Mouse (Mus musculus) inflammation-experienced regulatory T-cells (primary cell): ENCODE results near the gene Tmem259. TPM values are rescaled to one million over a fixed set of nuclear protein-coding genes. Genes with fewer than 3 reads are reported as not detected.

Experiments
- polyA plus RNA-seq, 2 experiments: library from polyadenylated mRNA; unstranded; fragments of 100-300 nt; shearing (Covaris generic); gene quantifications; one replicate each; pipeline ENCODE4 v1.2.1; 2017

Gene Tmem259
- polyA plus RNA-seq, result 10 to 100 TPM; 22.6 to 30.0 TPM

GRCm38 (mm10) chr10:79984195-79984816, at the start of gene Tmem259:
Tmem259 (minus strand) TSS chr10:79984330.

GRCm38 (mm10) chr10:80016511-80016910, 32.4 kb upstream of the Tmem259 start, which contains the start of gene Arhgap45:
Arhgap45 (plus strand) TSS chr10:80016653.

DNA sequence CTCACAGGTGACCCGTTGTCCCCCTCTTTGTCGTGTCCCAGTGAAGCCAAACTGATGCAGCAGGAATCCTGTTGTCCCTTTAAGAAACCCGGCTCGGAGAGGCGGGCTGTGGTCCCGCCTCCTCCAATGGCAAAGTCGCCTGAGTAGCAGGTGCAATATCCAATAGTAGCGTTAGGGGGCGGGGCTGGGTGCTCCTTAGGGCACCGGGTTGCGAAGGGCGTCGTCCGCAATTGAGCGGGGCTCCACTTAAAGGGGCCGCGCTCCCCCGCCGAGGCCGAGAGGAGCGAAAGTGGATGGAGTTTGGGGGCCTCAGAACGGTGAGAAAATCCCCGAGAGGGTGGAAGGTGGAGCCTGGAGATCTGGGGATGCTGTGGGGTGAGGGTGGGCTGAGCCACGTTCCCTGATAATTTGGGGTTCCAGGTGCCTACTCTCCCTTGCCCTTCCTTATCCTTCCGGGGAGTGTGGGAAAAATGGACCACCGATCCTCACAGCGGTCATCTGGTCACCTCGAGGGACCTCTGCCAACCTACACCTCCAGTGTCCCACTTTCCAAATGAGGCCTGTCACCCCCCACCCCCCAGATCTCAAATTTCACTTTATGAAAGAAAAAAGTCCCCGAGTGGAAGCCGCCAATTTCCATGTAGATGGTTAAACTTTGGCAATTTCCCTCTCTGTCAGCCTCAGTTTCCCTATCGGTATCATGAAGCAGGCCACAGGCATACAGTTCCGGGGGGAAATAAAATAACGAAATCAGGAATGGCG, 12.3 kb upstream of the Tmem259 start, which contains the start of gene Abca7:
TSS of gene Abca7 (plus strand) at position 223 of the 762 bp plus-strand sequence.

GRCm38 (mm10) chr10:79988506-79989271, 4.6 kb upstream of the Tmem259 start, which contains the start of gene Cnn2:
Cnn2 (plus strand) TSS chr10:79988584.

GRCm38 (mm10) chr10:79970415-79971182, 13.5 kb downstream of the Tmem259 start, which contains the start of gene Grin3b:
Grin3b (plus strand) TSS chr10:79970715.

DNA sequence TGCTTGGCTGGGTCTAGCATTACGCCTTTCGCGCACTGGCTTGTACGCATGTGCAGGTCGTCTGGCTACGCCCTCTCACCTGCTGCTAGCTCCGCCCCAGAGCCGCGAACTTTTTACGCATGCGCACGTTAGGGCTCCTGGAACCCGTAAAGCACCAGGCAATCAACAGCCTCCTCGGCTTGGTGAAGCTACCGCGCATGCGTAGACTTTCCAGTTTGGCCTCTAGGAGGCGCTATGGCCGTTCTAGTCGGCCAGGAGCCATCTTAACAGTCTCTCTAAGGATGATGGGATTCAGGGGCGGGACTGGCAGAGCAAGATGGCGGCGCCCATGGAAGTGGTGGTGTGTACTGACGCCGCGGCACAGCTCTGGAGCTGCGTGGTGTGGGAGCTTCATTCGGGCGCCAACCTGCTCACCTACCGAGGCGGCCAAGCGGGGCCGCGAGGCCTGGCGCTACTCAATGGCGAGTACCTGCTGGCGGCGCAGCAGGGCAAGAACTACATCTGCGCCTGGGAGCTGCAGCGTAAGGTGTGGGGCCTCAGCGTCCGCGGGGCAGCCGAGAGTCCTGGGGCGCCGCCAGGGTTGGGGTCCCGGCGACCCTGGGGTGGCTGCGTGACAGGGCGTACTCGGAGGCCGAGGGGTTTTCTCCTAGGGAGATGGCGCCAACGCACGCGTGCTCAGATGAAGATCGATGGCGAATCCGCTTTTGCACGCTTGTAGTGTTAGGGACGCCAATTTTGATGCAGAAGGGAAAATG, 24.1 kb downstream of the Tmem259 start, which contains the start of gene Wdr18:
TSS of gene Wdr18 (plus strand) at position 306 of the 755 bp plus-strand sequence.

GRCm38 (mm10) chr10:79926491-79927323, 57.4 kb downstream of the Tmem259 start, which contains the start of gene Arid3a:
Arid3a (plus strand) TSS chr10:79927043.

Other genes starting within 250 kb of the Tmem259 start
- gene Polrmt, start 237.7 kb downstream of the Tmem259 start, polyA plus RNA-seq, result 10 to 100 TPM; 41.3 to 47.1 TPM
- gene Fgf22, start 229.3 kb downstream of the Tmem259 start, polyA plus RNA-seq, result under 1 TPM; 0.12 to 0.55 TPM
- 10 to 100 TPM; 47.4 to 52.3 TPM for gene Rnf126, start 217.4 kb downstream of the Tmem259 start, polyA plus RNA-seq
- gene Fstl3, start 207.1 kb downstream of the Tmem259 start, polyA plus RNA-seq, result under 1 TPM; 0.13 to 0.51 TPM
- not detected for gene Prss57, start 193.4 kb downstream of the Tmem259 start, polyA plus RNA-seq
- gene Palm, start 190.8 kb downstream of the Tmem259 start, polyA plus RNA-seq, result 1 to 10 TPM in 1 of 2 experiments, under 1 TPM in 1; 0.76 to 4.9 TPM
- 1 to 10 TPM in 1 of 2 experiments, not detected in 1; 2.1 TPM for gene Misp, start 163.3 kb downstream of the Tmem259 start, polyA plus RNA-seq
- gene Ptbp1, start 129.9 kb downstream of the Tmem259 start, polyA plus RNA-seq, result 100 to 1,000 TPM; 239 to 286 TPM
- under 1 TPM in 1 of 2 experiments, not detected in 1; 0.34 TPM for gene Prtn3, start 109.9 kb downstream of the Tmem259 start, polyA plus RNA-seq
- 1 to 10 TPM; 2.7 to 4.4 TPM for gene Plppr3, start 109.7 kb downstream of the Tmem259 start, polyA plus RNA-seq
- gene Elane, start 98.1 kb downstream of the Tmem259 start, polyA plus RNA-seq, result not detected
- not detected for gene Cfd, start 93.5 kb downstream of the Tmem259 start, polyA plus RNA-seq
- 10 to 100 TPM; 30.5 to 30.7 TPM for gene Med16, start 75.4 kb downstream of the Tmem259 start, polyA plus RNA-seq
- 10 to 100 TPM; 10.9 to 15.4 TPM for gene Gm26602, start 73.5 kb downstream of the Tmem259 start, polyA plus RNA-seq
- gene Kiss1r, start 67.4 kb downstream of the Tmem259 start, polyA plus RNA-seq, result under 1 TPM; 0.09 to 0.57 TPM
- 100 to 1,000 TPM; 160 to 181 TPM for gene R3hdm4, start 63.1 kb downstream of the Tmem259 start, polyA plus RNA-seq
- gene Arid3a, start 57.3 kb downstream of the Tmem259 start, polyA plus RNA-seq, result 1 to 10 TPM; 6.9 to 8.9 TPM
- gene Wdr18, start 24.2 kb downstream of the Tmem259 start, polyA plus RNA-seq, result 10 to 100 TPM; 63.3 to 64.9 TPM
- gene Grin3b, start 13.6 kb downstream of the Tmem259 start, polyA plus RNA-seq, result under 1 TPM; 0.10 to 0.83 TPM
- gene Cnn2, start 4.3 kb upstream of the Tmem259 start, polyA plus RNA-seq, result 100 to 1,000 TPM; 843 to 967 TPM
- 10 to 100 TPM; 49.6 to 55.9 TPM for gene Abca7, start 12.2 kb upstream of the Tmem259 start, polyA plus RNA-seq
- gene Arhgap45, start 32.3 kb upstream of the Tmem259 start, polyA plus RNA-seq, result 100 to 1,000 TPM; 728 to 884 TPM
- 100 to 1,000 TPM; 196 TPM for gene Polr2e, start 55.5 kb upstream of the Tmem259 start, polyA plus RNA-seq
- gene Gpx4, start 62.8 kb upstream of the Tmem259 start, polyA plus RNA-seq, result 100 to 1,000 TPM; 386 to 437 TPM
- 10 to 100 TPM; 60.6 to 60.7 TPM for gene Sbno2, start 121.2 kb upstream of the Tmem259 start, polyA plus RNA-seq
- 10 to 100 TPM; 27.4 to 49.1 TPM for gene Stk11, start 131.5 kb upstream of the Tmem259 start, polyA plus RNA-seq
- gene Atp5d, start 154.3 kb upstream of the Tmem259 start, polyA plus RNA-seq, result 100 to 1,000 TPM; 349 to 389 TPM
- gene Cbarp, start 156.5 kb upstream of the Tmem259 start, polyA plus RNA-seq, result 1 to 10 TPM; 2.3 to 2.4 TPM
- 1 to 10 TPM; 5.0 to 9.6 TPM for gene Midn, start 163.9 kb upstream of the Tmem259 start, polyA plus RNA-seq
- gene Cirbp, start 181.7 kb upstream of the Tmem259 start, polyA plus RNA-seq, result 100 to 1,000 TPM; 177 to 200 TPM
- 10 to 100 TPM; 21.4 to 25.0 TPM for gene 1600002K03Rik, start 188.6 kb upstream of the Tmem259 start, polyA plus RNA-seq
- gene Efna2, start 195.2 kb upstream of the Tmem259 start, polyA plus RNA-seq, result under 1 TPM; 0.27 to 0.99 TPM
- gene Mum1, start 242.1 kb upstream of the Tmem259 start, polyA plus RNA-seq, result 100 to 1,000 TPM; 117 to 134 TPM